Mouse (Mus musculus) limb, embryonic 11.5 days (tissue): ENCODE measurements at regions not wholly inside any gene's neighbourhood (a gene's known extent, or its start where the extent isn't known, plus 50 kb on each side); places are given as distances from the start of the nearest gene placed in this dataset.
A peak's percentile ranks its signal among the peaks of the same experiment; 100 is the strongest.

Experiments used
- ATAC-seq: fragments of 200-750 bp; cut with Nextera tagmentation; 2 replicates; pipeline ENCODE4 v1.8.0; 2017; ENCODE audit warnings: low read depth; ENCODE audit not compliant: insufficient number of reproducible peaks, low FRiP score, low TSS enrichment
- DNase-seq: peaks from one replicate; pipeline ENCODE4 v3.0.0-alpha.2; 2015; ENCODE audit warnings: low spot score
- H3K27ac ChIP-seq: fragments of 300-500 bp; sonication (generic); replicated peaks from 2 replicates; pipeline ENCODE4 v1.5.1; 2014; ENCODE audit warnings: low read depth, mild to moderate bottlenecking, low read length
- H3K27me3 ChIP-seq: fragments of 300-500 bp; sonication (generic); 2 replicates; pipeline ENCODE4 v1.6.1; 2014; ENCODE audit warnings: mild to moderate bottlenecking, low read length, mixed read lengths; ENCODE audit not compliant: control insufficient read depth, insufficient read depth
- H3K36me3 ChIP-seq: fragments of 300-500 bp; sonication (generic); 2 replicates; pipeline ENCODE4 v1.6.1; 2014; ENCODE audit warnings: mild to moderate bottlenecking, low read length, moderate library complexity, mixed read lengths; ENCODE audit not compliant: control insufficient read depth, insufficient read depth
- H3K4me1 ChIP-seq: fragments of 300-500 bp; sonication (generic); 2 replicates; pipeline ENCODE4 v1.6.1; 2014; ENCODE audit warnings: low read length, mixed read lengths; ENCODE audit not compliant: control insufficient read depth, insufficient read depth
- H3K4me2 ChIP-seq: fragments of 300-500 bp; sonication (generic); 2 replicates; pipeline ENCODE4 v1.6.1; 2014; ENCODE audit warnings: low read depth, mild to moderate bottlenecking, moderate library complexity; ENCODE audit not compliant: severe bottlenecking
- H3K4me3 ChIP-seq: fragments of 300-500 bp; sonication (generic); 2 replicates; pipeline ENCODE4 v1.5.1; 2014; ENCODE audit warnings: low read depth, low read length
- H3K9ac ChIP-seq: fragments of 300-500 bp; sonication (generic); 2 replicates; pipeline ENCODE4 v1.6.1; 2014; ENCODE audit warnings: mild to moderate bottlenecking, low read length
- H3K9me3 ChIP-seq: fragments of 300-500 bp; sonication (generic); 2 replicates; pipeline ENCODE4 v1.6.1; 2016; ENCODE audit warnings: low read length; ENCODE audit not compliant: control insufficient read depth
- WGBS: fragments of 180-500 bp; shearing (Covaris S2); extraction: QIAGEN DNeasy Blood & Tissue Kit; methylation state at CpG from one replicate; pipeline ENCODE4 v1.1.7; 2014; 5-methylcytosine and 5-hydroxymethylcytosine counted together

GRCm38 (mm10) chr14:120847006-120847405 lies 64.0 kb upstream of the Ipo5 start:
- Histone ChIP-seq H3K4me1 (no peaks in the 10 kb centered on the region), H3K4me3 (no peak overlapping the region), H3K4me2 (no peak overlapping the region), H3K9me3 (no peaks in the 10 kb centered on the region), H3K36me3 (no peaks in the 10 kb centered on the region), H3K27ac (no peak overlapping the region), H3K9ac (no peak overlapping the region), H3K27me3 (no peaks in the 10 kb centered on the region)
- WGBS, result 81% methylated on average over 5 of the region's 5 CpGs
- DNase-seq (no peak), ATAC-seq (no peak)

GRCm38 (mm10) chr14:120848083-120848951 lies 62.7 kb upstream of the Ipo5 start:
- Histone ChIP-seq H3K4me3 (no peak overlapping the region), H3K27me3 (no peaks in the 10 kb centered on the region), H3K4me1 (no peaks in the 10 kb centered on the region), H3K27ac (no peak overlapping the region), H3K9me3 (no peaks in the 10 kb centered on the region), H3K36me3 (no peaks in the 10 kb centered on the region), H3K9ac (no peak overlapping the region), H3K4me2 (no peak overlapping the region)
- no peak for DNase-seq
- WGBS, result 64% methylated on average over 11 of the region's 11 CpGs
- ATAC-seq, result no peak

GRCm38 (mm10) chr14:120849159-120849558 lies 61.9 kb upstream of the Ipo5 start:
- no peaks in the 10 kb centered on the region for H3K9me3 ChIP-seq
- no peaks in the 10 kb centered on the region for H3K27me3 ChIP-seq
- no peak overlapping the region for H3K4me3 ChIP-seq
- H3K36me3 ChIP-seq, result no peaks in the 10 kb centered on the region
- no peak overlapping the region for H3K27ac ChIP-seq
- ATAC-seq (no peak), DNase-seq (no peak)
- no peak overlapping the region for H3K4me2 ChIP-seq
- 74% methylated on average over 10 of the region's 10 CpGs for WGBS
- H3K4me1 ChIP-seq, result no peaks in the 10 kb centered on the region
- peak overlapping the region; percentile 17; the same call in 1 of the 2 replicates for H3K9ac ChIP-seq

GRCm38 (mm10) chr14:120853643-120854042 lies 57.4 kb upstream of the Ipo5 start:
- Histone ChIP-seq H3K27ac (no peak overlapping the region), H3K9me3 (peaks cover 6% of the 10 kb centered on the region; the same call in 1 of the 2 replicates), H3K9ac (no peak overlapping the region), H3K4me1 (no peaks in the 10 kb centered on the region), H3K27me3 (no peaks in the 10 kb centered on the region), H3K4me3 (no peak overlapping the region), H3K4me2 (no peak overlapping the region), H3K36me3 (no peaks in the 10 kb centered on the region)
- DNase-seq, result no peak
- 93% methylated on average over 5 of the region's 5 CpGs for WGBS
- ATAC-seq, result no peak

- H3K4me1 ChIP-seq, result no peaks in the 10 kb centered on the region
- DNase-seq (no peak), ATAC-seq (no peak)
- no peaks in the 10 kb centered on the region for H3K27me3 ChIP-seq
- no peak overlapping the region for H3K27ac ChIP-seq
- H3K9me3 ChIP-seq, result peaks cover 6% of the 10 kb centered on the region; the same call in 1 of the 2 replicates
- WGBS, result 86% methylated on average over 7 of the region's 7 CpGs
- H3K4me2 ChIP-seq, result no peak overlapping the region
- no peaks in the 10 kb centered on the region for H3K36me3 ChIP-seq
- H3K9ac ChIP-seq, result no peak overlapping the region
- H3K4me3 ChIP-seq, result no peak overlapping the region
Observed at GRCm38 (mm10) chr14:120854559-120854958, 56.5 kb upstream of the Ipo5 start.

- Histone ChIP-seq H3K9me3 (peaks cover 6% of the 10 kb centered on the region; the same call in 1 of the 2 replicates), H3K36me3 (no peaks in the 10 kb centered on the region), H3K4me1 (no peaks in the 10 kb centered on the region), H3K4me3 (no peak overlapping the region), H3K9ac (no peak overlapping the region), H3K4me2 (no peak overlapping the region), H3K27me3 (no peaks in the 10 kb centered on the region), H3K27ac (no peak overlapping the region)
- no peak for DNase-seq
- ATAC-seq, result no peak
- WGBS, result 93% methylated on average over 13 of the region's 13 CpGs
Observed at GRCm38 (mm10) chr14:120855181-120855580, 55.8 kb upstream of the Ipo5 start.
